Mouse (Mus musculus) lung, embryonic 16.5 days (tissue): ENCODE data around the gene Prkag2. TPM values are rescaled to one million over a fixed set of nuclear protein-coding genes. Genes with fewer than 3 reads are reported as not detected.
A peak's percentile ranks its signal among the peaks of the same experiment; 100 is the strongest.

Source experiments
- ATAC-seq: fragments of 200-750 bp; cut with Nextera tagmentation; 2 replicates; pipeline ENCODE4 v1.8.0; 2017; ENCODE audit warnings: low read depth, mild to moderate bottlenecking, moderate library complexity
- H3K27ac ChIP-seq: fragments of 300-500 bp; sonication (generic); 2 replicates; pipeline ENCODE4 v1.5.1; 2014; ENCODE audit warnings: mild to moderate bottlenecking, control low read depth, low read length
- H3K27me3 ChIP-seq: fragments of 300-500 bp; sonication (generic); 2 replicates; pipeline ENCODE4 v1.6.1; 2014; ENCODE audit warnings: low read depth, low read length, mixed read lengths; ENCODE audit not compliant: control insufficient read depth, insufficient read depth
- H3K36me3 ChIP-seq: fragments of 300-500 bp; sonication (generic); 2 replicates; pipeline ENCODE4 v1.6.1; 2014; ENCODE audit warnings: low read length; ENCODE audit not compliant: control insufficient read depth, insufficient read depth
- H3K4me1 ChIP-seq: fragments of 300-500 bp; sonication (generic); replicated peaks from 2 replicates; pipeline ENCODE4 v1.6.1; 2014; ENCODE audit warnings: low read length, mixed read lengths; ENCODE audit not compliant: control insufficient read depth, insufficient read depth
- H3K4me2 ChIP-seq: fragments of 300-500 bp; sonication (generic); 2 replicates; pipeline ENCODE4 v1.6.1; 2014; ENCODE audit warnings: low read depth, low read length, control low read depth
- H3K4me3 ChIP-seq: fragments of 300-500 bp; sonication (generic); 2 replicates; pipeline ENCODE4 v1.5.1; 2014; ENCODE audit warnings: mild to moderate bottlenecking, low read length, control low read depth
- H3K9ac ChIP-seq: fragments of 300-500 bp; sonication (generic); 2 replicates; pipeline ENCODE4 v1.6.1; 2014; ENCODE audit warnings: low read length, control low read depth
- H3K9me3 ChIP-seq: fragments of 300-500 bp; sonication (generic); 2 replicates; pipeline ENCODE4 v1.6.1; 2016; ENCODE audit warnings: low read length; ENCODE audit not compliant: control insufficient read depth
- WGBS: fragments of 180-500 bp; shearing (Covaris S2); extraction: QIAGEN DNeasy Blood & Tissue Kit; methylation state at CpG from one replicate; pipeline ENCODE4 v1.1.7; 2014; 5-methylcytosine and 5-hydroxymethylcytosine counted together
- polyA plus RNA-seq: library from polyadenylated mRNA; unstranded; fragments of >200 nt; fragmentation: Nextera tagmentation; extraction: Ambion mirVana; gene quantifications from 2 replicates; pipeline ENCODE4 v1.2.1, GENCODE M21; 2015

Prkag2 gene
- polyA plus RNA-seq, 1 experiment from 2014 or later = 28.0 TPM

DNA sequence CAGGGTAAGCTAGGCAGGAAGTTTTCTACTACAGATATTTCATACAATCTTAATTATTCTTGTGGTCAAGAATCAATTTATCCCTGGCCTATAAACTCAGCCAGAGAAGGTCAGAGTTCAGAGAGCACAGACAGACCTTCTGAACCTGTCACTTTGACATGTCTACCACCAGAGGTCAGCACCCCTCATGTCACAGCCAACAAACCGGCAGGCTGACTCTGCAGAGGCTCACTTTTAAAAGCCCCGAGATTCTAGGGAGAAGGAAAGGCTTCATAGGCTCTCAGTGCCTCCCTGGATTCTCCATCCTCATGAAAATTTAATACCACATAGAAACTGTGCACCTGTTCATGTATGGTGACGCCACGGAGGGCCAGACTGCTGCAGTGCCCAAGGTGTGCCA is 197.6 kb downstream of the Prkag2 start:
- peaks cover 3% of the 10 kb centered on the region; the same call in 1 of the 2 replicates for H3K4me1 ChIP-seq
- no peak overlapping the region for H3K4me3 ChIP-seq
- no peak for ATAC-seq
- H3K9ac ChIP-seq = no peak overlapping the region
- 31% methylated on average over 4 of the region's 4 CpGs for WGBS
- H3K4me2 ChIP-seq = no peak overlapping the region
- H3K27ac ChIP-seq = no peak overlapping the region
- H3K9me3 ChIP-seq = no peaks in the 10 kb centered on the region
- H3K27me3 ChIP-seq = no peaks in the 10 kb centered on the region
- no peaks in the 10 kb centered on the region for H3K36me3 ChIP-seq

DNA sequence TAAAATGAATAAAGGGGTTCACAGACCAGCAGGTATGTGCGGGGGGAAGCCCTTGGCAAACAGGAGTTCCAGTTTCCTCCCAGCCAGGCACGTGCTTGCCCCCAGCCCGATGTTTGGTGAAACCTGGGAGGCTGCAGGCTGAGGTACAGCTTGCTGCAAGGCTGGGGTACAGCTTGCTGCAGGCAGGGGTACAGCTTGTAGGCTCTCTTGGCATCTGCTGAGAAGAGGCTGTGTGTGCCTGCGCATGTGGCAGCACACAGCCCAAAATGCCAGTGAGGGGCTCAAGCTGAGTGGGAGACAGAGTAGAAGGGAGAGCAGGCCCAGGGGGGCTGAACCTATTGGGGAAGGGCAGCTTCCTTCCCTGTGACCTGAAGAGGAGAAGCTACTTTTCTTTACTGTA is 204.8 kb downstream of the Prkag2 start:
- H3K4me2 ChIP-seq = no peak overlapping the region
- H3K9ac ChIP-seq = no peak overlapping the region
- H3K9me3 ChIP-seq = no peaks in the 10 kb centered on the region
- no peaks in the 10 kb centered on the region for H3K36me3 ChIP-seq
- no peak for ATAC-seq
- H3K4me3 ChIP-seq = no peak overlapping the region
- H3K4me1 ChIP-seq = no peaks in the 10 kb centered on the region
- 86% methylated on average over 4 of the region's 4 CpGs for WGBS
- H3K27me3 ChIP-seq = no peaks in the 10 kb centered on the region
- H3K27ac ChIP-seq = no peak overlapping the region

DNA sequence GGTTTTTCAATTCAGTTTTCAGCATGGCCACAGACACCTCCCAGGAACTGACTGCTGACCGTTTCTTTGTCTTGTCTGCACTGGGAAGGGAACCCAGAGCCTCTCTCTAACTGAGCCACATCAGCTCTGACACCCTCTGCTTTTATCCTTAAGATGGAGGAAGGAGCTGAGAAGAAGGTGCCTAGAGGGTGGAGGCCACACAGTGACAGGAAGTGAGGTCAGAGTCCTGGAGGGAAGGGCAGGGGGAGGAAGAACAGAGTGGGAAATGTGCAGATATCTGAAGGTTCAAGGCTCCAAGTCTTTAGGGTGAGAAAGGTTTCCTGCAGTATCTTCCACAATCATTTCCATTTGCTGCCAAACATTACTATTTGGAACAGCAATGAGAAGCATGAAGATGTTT is 205.6 kb downstream of the Prkag2 start:
- H3K27ac ChIP-seq = no peak overlapping the region
- H3K27me3 ChIP-seq = no peaks in the 10 kb centered on the region
- WGBS = 55% methylated on average over 1 of the region's 1 CpGs
- H3K36me3 ChIP-seq = no peaks in the 10 kb centered on the region
- no peak overlapping the region for H3K4me2 ChIP-seq
- no peak overlapping the region for H3K9ac ChIP-seq
- no peaks in the 10 kb centered on the region for H3K9me3 ChIP-seq
- no peak overlapping the region for H3K4me3 ChIP-seq
- ATAC-seq = no peak
- no peaks in the 10 kb centered on the region for H3K4me1 ChIP-seq

GRCm38 (mm10) chr5:24892461-24892860 is 208.0 kb downstream of the Prkag2 start:
- Histone ChIP-seq H3K27me3 (no peaks in the 10 kb centered on the region), H3K4me3 (no peak overlapping the region), H3K27ac (no peak overlapping the region), H3K9ac (no peak overlapping the region), H3K9me3 (no peaks in the 10 kb centered on the region), H3K36me3 (0 out of 2 replicates have a peak, but pooled peaks cover 2% of the 10 kb centered on the region), H3K4me2 (no peak overlapping the region), H3K4me1 (no peaks in the 10 kb centered on the region)
- 81% methylated on average over 11 of the region's 11 CpGs for WGBS
- no peak for ATAC-seq

GRCm38 (mm10) chr5:24889860-24890259 is 210.6 kb downstream of the Prkag2 start:
- no peaks in the 10 kb centered on the region for H3K9me3 ChIP-seq
- H3K9ac ChIP-seq = no peak overlapping the region
- 43% methylated on average over 9 of the region's 9 CpGs for WGBS
- no peak overlapping the region for H3K27ac ChIP-seq
- ATAC-seq = 0 out of 2 replicates have a peak, but pooled peaks have one; percentile 17
- H3K4me3 ChIP-seq = no peak overlapping the region
- 0 out of 2 replicates have a peak, but pooled peaks cover 4% of the 10 kb centered on the region for H3K36me3 ChIP-seq
- no peak overlapping the region for H3K4me2 ChIP-seq
- H3K27me3 ChIP-seq = no peaks in the 10 kb centered on the region
- no peaks in the 10 kb centered on the region for H3K4me1 ChIP-seq

- no peaks in the 10 kb centered on the region for H3K4me1 ChIP-seq
- no peak overlapping the region for H3K4me2 ChIP-seq
- no peak overlapping the region for H3K9ac ChIP-seq
- H3K27ac ChIP-seq = no peak overlapping the region
- no peaks in the 10 kb centered on the region for H3K9me3 ChIP-seq
- 0 out of 2 replicates have a peak, but pooled peaks cover 4% of the 10 kb centered on the region for H3K36me3 ChIP-seq
- H3K27me3 ChIP-seq = no peaks in the 10 kb centered on the region
- H3K4me3 ChIP-seq = no peak overlapping the region
- WGBS = 66% methylated on average over 11 of the region's 11 CpGs
- no peak for ATAC-seq
These were observed 211.4 kb downstream of the Prkag2 start for GRCm38 (mm10) chr5:24888874-24889591.

DNA sequence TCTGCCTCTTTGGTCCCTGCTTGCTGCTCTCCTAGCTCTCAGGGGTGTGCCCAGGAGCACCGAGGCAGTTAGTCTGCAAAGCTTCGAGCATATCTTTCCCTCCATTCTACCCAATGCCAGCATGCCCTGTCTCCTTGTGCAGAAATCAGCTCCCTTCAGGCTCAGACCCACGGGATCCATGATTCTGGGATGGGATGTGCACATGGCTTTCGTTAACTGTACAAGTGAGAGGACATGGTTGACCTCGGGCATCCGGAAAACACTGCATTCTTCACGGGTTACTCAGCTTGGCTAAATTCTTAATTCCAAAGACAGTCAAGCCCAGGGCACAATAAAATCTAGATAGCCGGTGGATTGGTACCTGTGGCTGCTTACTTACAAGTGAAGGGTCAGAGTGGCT is 213.2 kb downstream of the Prkag2 start:
- H3K4me2 ChIP-seq = no peak overlapping the region
- 0 out of 2 replicates have a peak, but pooled peaks cover 4% of the 10 kb centered on the region for H3K36me3 ChIP-seq
- H3K27ac ChIP-seq = no peak overlapping the region
- ATAC-seq = no peak
- no peak overlapping the region for H3K9ac ChIP-seq
- no peak overlapping the region for H3K4me3 ChIP-seq
- 87% methylated on average over 8 of the region's 8 CpGs for WGBS
- no peaks in the 10 kb centered on the region for H3K4me1 ChIP-seq
- no peaks in the 10 kb centered on the region for H3K9me3 ChIP-seq
- H3K27me3 ChIP-seq = no peaks in the 10 kb centered on the region

DNA sequence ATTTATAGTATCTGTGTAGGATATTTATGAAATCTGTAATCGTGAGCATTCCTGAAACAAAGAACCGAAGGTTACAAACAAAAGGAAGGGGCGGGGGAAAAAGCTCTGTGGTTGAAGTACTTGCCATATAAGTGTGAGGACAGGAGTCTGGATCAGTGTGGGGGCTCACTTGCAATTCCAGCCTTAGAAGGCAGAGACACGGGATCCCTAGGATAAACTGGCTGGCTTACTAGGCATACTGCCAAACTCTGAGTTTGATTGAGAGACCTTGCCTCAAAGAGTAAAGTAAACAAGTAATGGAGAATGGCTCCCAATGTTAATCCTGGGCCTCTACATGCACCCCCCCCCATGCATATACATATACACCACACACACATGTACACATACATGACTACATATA is 221.7 kb downstream of the Prkag2 start:
- peaks cover 2% of the 10 kb centered on the region; the same call in 1 of the 2 replicates for H3K36me3 ChIP-seq
- H3K4me1 ChIP-seq = no peaks in the 10 kb centered on the region
- H3K27ac ChIP-seq = no peak overlapping the region
- no peak overlapping the region for H3K4me2 ChIP-seq
- no peak overlapping the region for H3K4me3 ChIP-seq
- 45% methylated on average over 4 of the region's 4 CpGs for WGBS
- no peaks in the 10 kb centered on the region for H3K9me3 ChIP-seq
- no peak overlapping the region for H3K9ac ChIP-seq
- 0 out of 2 replicates have a peak, but pooled peaks have one; percentile 12 for ATAC-seq
- no peaks in the 10 kb centered on the region for H3K27me3 ChIP-seq

DNA sequence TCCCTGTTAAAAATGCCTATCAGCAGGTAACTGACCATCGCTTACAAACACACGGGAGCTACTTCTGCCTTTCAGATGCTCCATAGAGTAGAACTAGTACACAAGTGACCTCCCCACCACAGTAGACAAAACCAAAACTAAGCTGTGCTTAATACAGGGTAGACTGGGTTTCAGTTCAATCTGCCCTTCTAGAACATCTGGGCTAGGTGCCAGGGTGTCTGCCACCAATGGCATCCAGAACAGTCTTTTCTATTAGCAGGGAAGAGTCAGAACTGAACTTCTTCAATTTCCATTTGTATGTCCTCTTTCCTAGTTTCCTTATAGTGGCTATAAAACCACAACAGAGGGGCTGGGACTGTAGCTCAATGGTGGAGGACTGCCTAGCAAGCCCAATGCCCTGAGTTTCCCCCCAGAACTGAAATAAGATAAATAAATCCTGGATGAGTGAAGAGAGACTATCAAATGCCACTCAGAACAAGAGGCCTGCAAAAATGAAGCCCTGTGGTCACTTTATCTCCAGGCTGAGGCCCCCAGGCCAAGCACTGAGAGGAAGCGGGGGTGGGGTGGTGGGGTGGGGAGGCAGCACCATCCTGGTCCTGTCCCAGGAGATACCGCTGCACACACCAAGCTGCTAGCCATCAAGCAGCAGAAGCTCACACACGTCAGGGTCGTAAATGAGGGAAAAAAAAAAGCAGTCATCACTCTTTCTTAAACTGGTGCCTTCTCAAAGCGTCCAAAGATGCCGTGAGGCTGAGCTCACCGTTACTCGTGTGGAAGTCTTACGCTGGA is 222.4 kb downstream of the Prkag2 start:
- H3K27me3 ChIP-seq = no peaks in the 10 kb centered on the region
- no peak for ATAC-seq
- H3K4me3 ChIP-seq = no peak overlapping the region
- no peak overlapping the region for H3K9ac ChIP-seq
- H3K27ac ChIP-seq = no peak overlapping the region
- H3K4me2 ChIP-seq = no peak overlapping the region
- H3K9me3 ChIP-seq = no peaks in the 10 kb centered on the region
- peaks cover 2% of the 10 kb centered on the region; the same call in 1 of the 2 replicates for H3K36me3 ChIP-seq
- 63% methylated on average over 11 of the region's 11 CpGs for WGBS
- H3K4me1 ChIP-seq = no peaks in the 10 kb centered on the region
